In the genomic region with DNA sequence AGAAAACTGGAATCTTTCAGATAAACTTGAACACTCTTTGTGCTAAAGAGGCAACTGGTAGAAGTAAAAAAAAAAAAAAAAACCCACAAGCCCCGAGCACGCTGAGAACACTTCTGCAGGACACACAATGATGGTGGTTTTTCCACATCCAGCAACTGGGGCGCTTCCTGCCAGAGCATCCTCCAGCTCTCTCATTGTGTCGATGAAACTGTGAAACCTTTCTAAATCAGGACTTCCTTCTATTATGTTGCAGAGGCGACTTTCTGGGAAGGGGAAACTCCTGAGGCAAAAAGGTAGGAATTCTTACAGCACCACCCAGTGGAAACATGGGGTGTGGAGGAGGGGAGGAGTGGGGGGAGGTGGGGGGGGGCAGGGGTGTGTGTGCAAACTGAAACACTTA, we compare ENCODE assay signal across 10 mouse cellular contexts. TPM values are rescaled to one million over a fixed set of nuclear protein-coding genes. Genes with fewer than 3 reads are reported as not detected.
A peak's percentile ranks its signal among the peaks of the same experiment; 100 is the strongest.
DNase-seq lines count a peak whose midpoint lies in the region; ATAC-seq lines count a peak whose summit lies in the region.
"Had no signal": no experiment of that assay in that cellular context is flagged by ENCODE, and none has a peak within 500 bp of the region (broad histone marks: within the 10 kb centered on the region; RNA-seq: fewer than 3 reads in every experiment).

No protein-coding gene starts in this region.

- peak; percentile 53 to 85 for DNase-seq in heart, adult 18-20 months
- no peak for DNase-seq in heart, postnatal 14 days
- DNase-seq in kidney, postnatal 36 days, result peak; percentile 46 to 76
- DNase-seq in cerebellum, postnatal 14 days, result no peak
- DNase-seq in cerebellum, adult 9-11 months, result no peak

- intact Hi-C loops in heart, postnatal 14 days (cut with DNase I), result loop anchor here (5.0 kb wide), 1 partner anchor 40 kb away; no protein-coding TSS in a partner anchor

- no peaks in the 10 kb centered on the region for H3K9me3 ChIP-seq in midbrain, embryonic 13.5 days
- H3K9me3 ChIP-seq: forebrain, embryonic 15.5 days; G1E had no signal

- WGBS in midbrain, embryonic 13.5 days, result 45% methylated on average over 5 of the region's 5 CpGs

- no peaks in the 10 kb centered on the region for H3K27me3 ChIP-seq in midbrain, embryonic 13.5 days
- H3K27me3 ChIP-seq: forebrain, embryonic 15.5 days had no signal

- no peak overlapping the region for H3K4me2 ChIP-seq in midbrain, embryonic 13.5 days (replicated peaks)
- H3K4me2 ChIP-seq: forebrain, embryonic 15.5 days had no signal

- no peak overlapping the region for H3K9ac ChIP-seq in midbrain, embryonic 13.5 days (replicated peaks)
- H3K9ac ChIP-seq: forebrain, embryonic 15.5 days had no signal

- H3K27ac ChIP-seq in midbrain, embryonic 13.5 days, result no peak overlapping the region
- H3K27ac ChIP-seq: forebrain, embryonic 15.5 days had no signal

- ATAC-seq in CD4-positive, CD25-positive, alpha-beta regulatory T cell, adult 4 months, result peak; percentile 73
- peak; percentile 32 for ATAC-seq in granulocyte monocyte progenitor cell, adult 5-6 weeks (replicated peaks; ENCODE audit: poor library complexity, severe bottlenecking)
- no peak for ATAC-seq in midbrain, embryonic 13.5 days
- ATAC-seq: forebrain, embryonic 15.5 days had no signal

- no peaks in the 10 kb centered on the region for H3K4me1 ChIP-seq in midbrain, embryonic 13.5 days (replicated peaks)

- H3K4me3 ChIP-seq in midbrain, embryonic 13.5 days (replicated peaks), result no peak overlapping the region
- H3K4me3 ChIP-seq: forebrain, embryonic 15.5 days had no signal

- H3K36me3 ChIP-seq in midbrain, embryonic 13.5 days, result no peaks in the 10 kb centered on the region
- H3K36me3 ChIP-seq: forebrain, embryonic 15.5 days; G1E had no signal

RNA-seq across cellular contexts. Expression of gene Elk3, which starts 13.2 kb away (rescaled TPM):
- total RNA-seq in heart, adult 18-20 months (2021), result 10 to 100 TPM; 27.9 to 29.5 TPM
- 10 to 100 TPM; 64.1 to 67.2 TPM for total RNA-seq in heart, postnatal 14 days (2021)
- 10 to 100 TPM; 26.0 to 26.3 TPM for polyA plus RNA-seq in CD4-positive, CD25-positive, alpha-beta regulatory T cell, adult 4 months (2017; shearing (Covaris generic))
- 32.0 and 34.6 TPM in 2 replicates for total RNA-seq in granulocyte monocyte progenitor cell, adult 5-6 weeks (2014; fragmentation: Nextera tagmentation)
- total RNA-seq in granulocyte monocyte progenitor cell, adult 5-6 weeks (2017), result 16.3 and 19.0 TPM in 2 replicates
- polyA plus RNA-seq in midbrain, embryonic 13.5 days (2015; fragmentation: Nextera tagmentation; extraction: Ambion mirVana), result 7.7 and 8.5 TPM in 2 replicates
- polyA plus RNA-seq: G1E had no signal

Comparison
In these comparisons a context has a peak if more than half of its experiments do, and no peak if none do; other contexts are left out.
1. DNase-seq: peak in heart, adult 18-20 months (2 of 2) and kidney, postnatal 36 days (2 of 2); none in heart, postnatal 14 days (0 of 2), cerebellum, postnatal 14 days (0 of 2) and cerebellum, adult 9-11 months (single experiment).